Mouse (Mus musculus): ENCODE measurements at regions not wholly inside any gene's neighbourhood (a gene's known extent, or its start where the extent isn't known, plus 50 kb on each side); places are given as distances from the start of the nearest gene placed in this dataset.

GRCm38 (mm10) chr3:133627116-133627844, 82.3 kb upstream of the Tet2 start:
- Histone ChIP-seq H3K4me1 (replicated peaks; ENCODE audit: insufficient read depth, low read length) (no peaks in the 10 kb centered on the region), H3K27ac (no peak overlapping the region), H3K9me3 (replicated peaks; ENCODE audit: low read length) (no peaks in the 10 kb centered on the region), H3K4me2 (ENCODE audit: low read length) (no peak overlapping the region), H3K27me3 (ENCODE audit: insufficient read depth, low read length) (no peaks in the 10 kb centered on the region), H3K36me3 (ENCODE audit: insufficient read depth, low read length) (no peaks in the 10 kb centered on the region), H3K4me3 (replicated peaks; ENCODE audit: low read depth, low read length) (no peak overlapping the region), H3K9ac (ENCODE audit: low read depth, low read length) (no peak overlapping the region)
- ATAC-seq (replicated peaks; ENCODE audit: low FRiP score, low read depth) (no peak), DNase-seq (ENCODE audit: low spot score) (no peak)
- WGBS: 62% methylated on average over 3 of the region's 3 CpGs
- no peak for TF ChIP-seq CTCF (IDR thresholded peaks at IDR 0.05; ENCODE audit: low read depth)

GRCm38 (mm10) chr3:133634306-133634705, 89.4 kb upstream of the Tet2 start:
- Histone ChIP-seq H3K9me3 (replicated peaks; ENCODE audit: low read length) (no peaks in the 10 kb centered on the region), H3K9ac (ENCODE audit: low read depth, low read length) (no peak overlapping the region), H3K27ac (no peak overlapping the region), H3K36me3 (ENCODE audit: insufficient read depth, low read length) (no peaks in the 10 kb centered on the region), H3K4me1 (replicated peaks; ENCODE audit: insufficient read depth, low read length) (no peaks in the 10 kb centered on the region), H3K4me3 (replicated peaks; ENCODE audit: low read depth, low read length) (no peak overlapping the region), H3K4me2 (ENCODE audit: low read length) (no peak overlapping the region), H3K27me3 (ENCODE audit: insufficient read depth, low read length) (no peaks in the 10 kb centered on the region)
- 86% methylated on average over 5 of the region's 5 CpGs for WGBS
- ATAC-seq (replicated peaks; ENCODE audit: low FRiP score, low read depth) (no peak), DNase-seq (ENCODE audit: low spot score) (no peak)
- no peak for TF ChIP-seq CTCF (IDR thresholded peaks at IDR 0.05; ENCODE audit: low read depth)

- ATAC-seq (replicated peaks; ENCODE audit: low FRiP score, low read depth): no peak
- DNase-seq (ENCODE audit: low spot score): no peak
- H3K27me3 ChIP-seq (ENCODE audit: insufficient read depth, low read length): no peaks in the 10 kb centered on the region
- H3K36me3 ChIP-seq (ENCODE audit: insufficient read depth, low read length): no peaks in the 10 kb centered on the region
- 100% methylated on average over 1 of the region's 1 CpGs for WGBS
- no peaks in the 10 kb centered on the region for H3K9me3 ChIP-seq (replicated peaks; ENCODE audit: low read length)
- H3K27ac ChIP-seq: no peak overlapping the region
- no peak for TF ChIP-seq CTCF (IDR thresholded peaks at IDR 0.05; ENCODE audit: low read depth)
- no peak overlapping the region for H3K4me3 ChIP-seq (replicated peaks; ENCODE audit: low read depth, low read length)
- no peak overlapping the region for H3K9ac ChIP-seq (ENCODE audit: low read depth, low read length)
- H3K4me1 ChIP-seq (replicated peaks; ENCODE audit: insufficient read depth, low read length): no peaks in the 10 kb centered on the region
- no peak overlapping the region for H3K4me2 ChIP-seq (ENCODE audit: low read length)
Measured at GRCm38 (mm10) chr3:133645604-133646003, 100.7 kb upstream of the Tet2 start.

GRCm38 (mm10) chr3:133646449-133647059, 101.6 kb upstream of the Tet2 start:
- Histone ChIP-seq H3K9ac (ENCODE audit: low read depth, low read length) (no peak overlapping the region), H3K4me3 (replicated peaks; ENCODE audit: low read depth, low read length) (no peak overlapping the region), H3K4me2 (ENCODE audit: low read length) (no peak overlapping the region), H3K27ac (no peak overlapping the region), H3K36me3 (ENCODE audit: insufficient read depth, low read length) (no peaks in the 10 kb centered on the region), H3K4me1 (replicated peaks; ENCODE audit: insufficient read depth, low read length) (no peaks in the 10 kb centered on the region), H3K9me3 (replicated peaks; ENCODE audit: low read length) (no peaks in the 10 kb centered on the region), H3K27me3 (ENCODE audit: insufficient read depth, low read length) (no peaks in the 10 kb centered on the region)
- no peak for TF ChIP-seq CTCF (IDR thresholded peaks at IDR 0.05; ENCODE audit: low read depth)
- 74% methylated on average over 7 of the region's 7 CpGs for WGBS
- no peak for ATAC-seq (replicated peaks; ENCODE audit: low FRiP score, low read depth)
- peak; percentile 47 for DNase-seq (ENCODE audit: low spot score)

- H3K27me3 ChIP-seq (ENCODE audit: insufficient read depth, low read length): no peaks in the 10 kb centered on the region
- no peaks in the 10 kb centered on the region for H3K36me3 ChIP-seq (ENCODE audit: insufficient read depth, low read length)
- H3K4me3 ChIP-seq (replicated peaks; ENCODE audit: low read depth, low read length): no peak overlapping the region
- no peak for DNase-seq (ENCODE audit: low spot score)
- H3K9ac ChIP-seq (ENCODE audit: low read depth, low read length): no peak overlapping the region
- H3K4me1 ChIP-seq (replicated peaks; ENCODE audit: insufficient read depth, low read length): no peaks in the 10 kb centered on the region
- no peak overlapping the region for H3K4me2 ChIP-seq (ENCODE audit: low read length)
- no peak for TF ChIP-seq CTCF (IDR thresholded peaks at IDR 0.05; ENCODE audit: low read depth)
- ATAC-seq (replicated peaks; ENCODE audit: low FRiP score, low read depth): no peak
- H3K27ac ChIP-seq: no peak overlapping the region
- H3K9me3 ChIP-seq (replicated peaks; ENCODE audit: low read length): no peaks in the 10 kb centered on the region
Measured at GRCm38 (mm10) chr3:133650025-133650424, 105.1 kb upstream of the Tet2 start.

GRCm38 (mm10) chr3:133651996-133652395, 107.1 kb upstream of the Tet2 start:
- H3K4me3 ChIP-seq (replicated peaks; ENCODE audit: low read depth, low read length): no peak overlapping the region
- TF ChIP-seq CTCF (IDR thresholded peaks at IDR 0.05; ENCODE audit: low read depth): no peak
- H3K4me2 ChIP-seq (ENCODE audit: low read length): no peak overlapping the region
- 70% methylated on average over 4 of the region's 4 CpGs for WGBS
- no peaks in the 10 kb centered on the region for H3K27me3 ChIP-seq (ENCODE audit: insufficient read depth, low read length)
- H3K4me1 ChIP-seq (replicated peaks; ENCODE audit: insufficient read depth, low read length): no peaks in the 10 kb centered on the region
- no peak for ATAC-seq (replicated peaks; ENCODE audit: low FRiP score, low read depth)
- no peaks in the 10 kb centered on the region for H3K9me3 ChIP-seq (replicated peaks; ENCODE audit: low read length)
- H3K27ac ChIP-seq: no peak overlapping the region
- no peaks in the 10 kb centered on the region for H3K36me3 ChIP-seq (ENCODE audit: insufficient read depth, low read length)
- no peak for DNase-seq (ENCODE audit: low spot score)
- H3K9ac ChIP-seq (ENCODE audit: low read depth, low read length): no peak overlapping the region
